Mouse (Mus musculus): ENCODE measurements around the gene Fkbp10.

Gene Fkbp10

GRCm38 (mm10) chr11:100465229-100465792 lies 49.8 kb downstream of the Fkbp10 start:
- in situ Hi-C loops (cut with MboI; ENCODE audit: low sequenced_read_pairs) = no loop called here

DNA sequence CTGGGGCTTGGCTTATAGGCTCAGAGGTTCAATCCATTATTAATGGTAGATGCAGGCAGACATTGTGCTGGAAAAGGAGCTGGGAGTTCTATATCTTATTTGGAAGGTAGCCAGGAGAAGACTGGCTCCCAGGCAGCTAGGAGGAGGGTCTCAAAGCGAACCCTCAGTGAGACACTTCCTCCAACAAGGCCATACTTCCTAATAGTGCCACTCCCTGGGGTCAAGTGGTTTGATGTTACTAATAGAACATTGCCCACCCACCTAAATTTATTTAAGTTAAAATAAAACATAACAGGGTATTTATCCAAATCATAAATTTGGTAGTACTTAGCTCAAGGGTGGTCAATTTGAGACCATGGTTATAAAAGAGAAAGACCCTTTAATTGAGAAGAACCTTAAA lies 50.3 kb downstream of the Fkbp10 start:
- in situ Hi-C loops (cut with MboI; ENCODE audit: low sequenced_read_pairs) = no loop called here

DNA sequence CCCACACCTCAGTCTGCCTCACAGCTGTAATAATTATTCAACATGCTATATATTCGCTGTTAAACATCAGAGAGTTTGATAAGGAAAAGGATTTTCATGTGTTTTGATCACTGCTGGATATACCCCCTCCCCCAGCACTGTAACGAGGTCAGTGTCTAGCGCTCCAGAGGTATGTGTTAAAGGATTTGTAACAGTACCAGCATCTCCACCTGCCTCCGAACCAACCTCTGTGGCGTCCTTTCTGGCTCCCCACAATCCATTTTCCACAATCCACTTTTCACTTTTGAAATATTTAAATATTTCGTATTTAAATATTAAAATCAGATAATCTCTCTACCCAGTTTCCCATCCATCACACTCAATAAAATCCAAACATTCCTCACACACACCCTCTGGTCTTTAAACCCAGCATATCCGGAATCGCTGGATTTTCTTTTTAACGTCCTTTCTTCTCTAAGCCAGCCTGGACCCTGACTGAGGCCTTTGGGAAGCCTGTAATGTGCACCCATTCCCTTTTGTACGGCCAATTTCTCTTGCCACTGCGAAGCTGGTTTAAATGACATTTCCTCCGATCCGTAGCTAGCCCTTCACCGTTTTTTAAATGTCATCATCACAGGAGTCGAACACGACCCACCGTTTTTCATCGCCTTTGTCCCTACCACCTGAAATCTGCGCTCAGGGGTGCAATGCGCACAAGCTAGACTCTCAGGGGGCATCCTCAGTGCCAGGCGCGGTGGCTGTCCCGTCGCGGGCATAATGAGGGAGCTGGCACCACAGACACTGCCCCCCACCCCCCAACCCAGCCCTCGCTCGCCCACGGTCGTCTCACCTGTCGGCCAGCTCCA lies 56.1 kb downstream of the Fkbp10 start:
- in situ Hi-C loops (cut with MboI; ENCODE audit: low sequenced_read_pairs) = no loop called here

GRCm38 (mm10) chr11:100472197-100472934 lies 56.9 kb downstream of the Fkbp10 start, which contains the start of gene Klhl11:
Gene Klhl11, minus strand, starts transcription at chr11:100472741.
- in situ Hi-C loops (cut with MboI; ENCODE audit: low sequenced_read_pairs) = no loop called here

GRCm38 (mm10) chr11:100472935-100473295 lies 57.4 kb downstream of the Fkbp10 start:
- in situ Hi-C loops (cut with MboI; ENCODE audit: low sequenced_read_pairs) = no loop called here
